Mouse (Mus musculus): ENCODE results near the gene Bicra.

The Bicra gene

DNA sequence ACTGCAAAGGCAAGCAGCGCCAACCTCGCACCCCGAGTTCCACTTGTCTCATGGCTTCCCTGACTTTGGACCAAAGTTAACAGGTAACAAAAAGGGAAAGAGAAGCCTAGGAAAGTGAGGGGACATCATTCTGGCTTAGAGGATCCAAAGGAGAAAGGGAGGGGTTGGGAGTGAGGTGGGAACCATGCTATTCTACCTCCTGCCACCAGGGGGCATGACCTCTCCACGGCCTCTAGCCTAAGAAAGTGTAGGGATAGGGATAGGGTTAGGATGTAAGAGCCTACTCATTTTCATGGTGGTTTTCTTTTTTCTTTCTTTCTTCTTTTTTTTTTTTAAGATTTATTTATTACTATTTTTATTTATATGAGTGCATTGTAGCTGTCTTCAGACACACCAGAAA, 71.8 kb downstream of the Bicra start:
- peak; percentile 75 for DNase-seq (ENCODE audit: low read depth, low spot score)

GRCm38 (mm10) chr7:15975451-15975850, 72.3 kb downstream of the Bicra start:
- DNase-seq (ENCODE audit: low read depth, low spot score) = no peak

GRCm38 (mm10) chr7:15974712-15975111, 73.0 kb downstream of the Bicra start:
- peak; percentile 76 for DNase-seq (ENCODE audit: low read depth, low spot score)

DNA sequence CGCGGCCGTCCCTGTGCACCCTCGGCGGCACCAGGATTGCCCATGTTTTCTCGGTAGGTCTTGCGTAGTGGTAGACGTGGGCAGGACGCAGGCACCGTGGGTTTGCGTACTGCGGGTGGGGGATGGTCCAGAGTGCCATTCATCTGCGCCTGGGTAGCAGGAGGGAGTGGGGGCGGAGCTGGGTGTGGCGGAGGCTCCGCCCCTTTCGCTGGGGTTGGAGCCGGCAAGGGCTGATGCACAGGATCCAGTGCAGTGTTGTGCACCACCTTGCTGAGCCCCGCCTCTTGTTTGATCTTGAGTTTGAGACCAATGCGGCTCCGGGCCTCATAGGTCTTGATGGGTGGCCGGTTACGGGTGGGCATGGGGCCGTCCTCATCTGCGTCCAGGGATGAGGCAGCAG, 75.5 kb downstream of the Bicra start:
- peak; percentile 90 for DNase-seq (ENCODE audit: low read depth, low spot score)

GRCm38 (mm10) chr7:15969674-15970073, 78.0 kb downstream of the Bicra start:
- peak; percentile 67 for DNase-seq (ENCODE audit: low read depth, low spot score)

- no peak for DNase-seq (ENCODE audit: low read depth, low spot score)
These were observed 79.4 kb downstream of the Bicra start for GRCm38 (mm10) chr7:15968322-15968721.

GRCm38 (mm10) chr7:15967312-15967711, 80.4 kb downstream of the Bicra start, which contains the start of gene Ehd2:
Gene Ehd2 (minus strand): TSS chr7:15967567.
- peak; percentile 76 for DNase-seq (ENCODE audit: low read depth, low spot score)

DNA sequence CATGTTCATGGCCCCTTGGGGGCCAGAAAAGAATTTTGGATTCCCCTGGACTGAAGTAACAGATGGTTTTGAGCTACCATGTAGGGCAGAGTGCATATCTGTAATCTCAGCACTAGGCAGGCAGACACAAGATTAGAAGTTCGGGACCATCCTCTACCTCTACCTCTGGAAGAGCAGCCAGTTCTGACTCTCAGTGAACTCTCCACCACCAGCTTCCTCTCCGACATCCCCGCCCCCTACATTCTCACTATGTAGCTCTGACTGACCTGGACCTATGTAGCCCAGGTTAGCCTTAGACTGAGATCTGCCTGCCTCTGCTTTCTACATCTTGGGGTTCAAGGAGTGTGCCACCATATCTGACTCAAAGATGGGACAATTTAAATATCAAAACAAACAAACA, 81.2 kb downstream of the Bicra start:
- no peak for DNase-seq (ENCODE audit: low read depth, low spot score)

DNA sequence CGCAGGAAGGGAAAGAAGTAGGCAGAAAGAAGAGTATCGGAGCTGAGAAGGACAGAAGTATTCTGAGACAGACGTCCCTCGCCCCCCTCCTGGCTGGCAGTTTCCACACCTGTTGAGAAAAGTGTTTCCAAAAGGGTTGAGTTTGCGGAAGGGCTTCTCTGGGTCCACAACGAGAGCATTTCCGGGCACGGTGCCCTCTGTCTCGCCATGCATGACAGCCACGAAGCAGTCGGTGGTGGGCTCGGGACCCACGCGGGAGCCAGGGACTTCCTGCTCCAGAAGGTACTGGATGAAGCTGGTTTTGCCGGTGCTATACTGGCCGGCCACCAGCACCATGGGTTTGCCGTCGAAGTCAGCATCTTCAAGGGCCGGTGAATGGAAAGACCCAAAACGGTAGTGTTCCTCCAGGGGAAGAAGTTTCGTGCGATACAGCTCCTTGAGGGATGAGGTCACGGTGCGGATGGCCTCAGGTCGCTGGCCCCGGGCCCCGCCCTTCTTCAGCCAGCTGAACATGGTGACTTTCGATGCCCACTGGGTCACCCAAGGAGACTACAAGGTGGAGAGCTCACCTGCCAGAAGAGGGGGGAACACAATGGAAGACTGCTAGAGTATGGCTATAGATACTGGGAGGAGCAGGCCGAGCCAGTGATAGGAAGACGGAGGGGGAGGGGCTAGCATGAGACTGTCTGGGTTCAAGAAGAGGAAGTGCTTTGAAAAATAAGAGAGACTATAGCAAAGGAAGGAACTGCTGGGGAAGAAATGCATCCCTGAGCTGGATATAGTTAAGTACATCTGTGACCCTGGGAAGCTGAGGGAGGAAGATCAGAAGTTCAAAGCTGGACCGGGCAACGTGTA, 83.7 kb downstream of the Bicra start:
- no peak for DNase-seq (ENCODE audit: low read depth, low spot score)

- peak; percentile 57 for DNase-seq (ENCODE audit: low read depth, low spot score)
These were observed 85.1 kb downstream of the Bicra start for GRCm38 (mm10) chr7:15962311-15963288.

- DNase-seq (ENCODE audit: low read depth, low spot score) = no peak
These were observed 85.9 kb downstream of the Bicra start for GRCm38 (mm10) chr7:15961798-15962197.

GRCm38 (mm10) chr7:15961239-15961638, 86.5 kb downstream of the Bicra start:
- DNase-seq (ENCODE audit: low read depth, low spot score) = no peak

- DNase-seq (ENCODE audit: low read depth, low spot score) = no peak
These were observed 87.0 kb downstream of the Bicra start for GRCm38 (mm10) chr7:15960691-15961090.

DNA sequence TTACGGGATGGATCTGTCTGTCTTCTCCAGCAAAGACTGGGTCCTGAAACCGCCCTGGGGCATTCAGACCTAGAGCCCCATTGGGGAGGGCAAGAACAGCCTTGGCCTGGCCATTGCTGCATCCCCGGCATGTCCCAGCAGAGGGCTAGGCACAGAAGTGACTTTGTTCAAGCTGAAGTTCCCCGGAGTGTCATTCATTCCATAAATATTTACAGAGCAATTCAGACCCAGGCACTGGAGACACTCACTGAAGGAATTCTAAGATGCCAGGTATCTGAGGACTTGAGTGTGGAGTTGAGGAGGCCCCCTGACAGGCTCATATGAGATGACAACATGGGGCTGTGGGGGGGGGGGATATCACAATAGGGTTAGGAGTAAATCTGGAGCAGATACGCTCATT, 91.6 kb downstream of the Bicra start:
- DNase-seq (ENCODE audit: low read depth, low spot score) = no peak

DNA sequence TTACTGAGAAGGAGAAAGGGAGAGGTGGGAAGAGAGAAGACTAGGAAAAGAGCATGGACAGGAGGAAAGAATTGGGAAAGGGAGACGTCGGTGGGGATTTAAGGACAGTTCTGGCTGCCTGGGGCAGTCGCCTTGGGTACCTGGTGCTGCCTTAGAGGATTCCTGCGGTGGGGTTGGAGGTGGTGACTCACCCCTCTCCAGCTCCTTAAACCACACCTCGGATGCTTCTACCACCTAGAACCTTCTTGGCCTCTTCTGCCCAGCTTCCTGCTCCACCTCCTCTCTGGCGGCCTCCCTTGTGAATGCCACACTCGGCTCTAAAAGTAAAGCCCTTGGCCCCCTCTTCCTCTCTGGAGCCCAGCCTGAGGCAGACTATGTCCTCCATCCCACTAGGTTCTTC, 92.2 kb downstream of the Bicra start:
- DNase-seq (ENCODE audit: low read depth, low spot score) = no peak

GRCm38 (mm10) chr7:15954978-15955443, 92.7 kb downstream of the Bicra start:
- peak; percentile 87 for DNase-seq (ENCODE audit: low read depth, low spot score)

GRCm38 (mm10) chr7:15954436-15954835, 93.3 kb downstream of the Bicra start:
- no peak for DNase-seq (ENCODE audit: low read depth, low spot score)

DNA sequence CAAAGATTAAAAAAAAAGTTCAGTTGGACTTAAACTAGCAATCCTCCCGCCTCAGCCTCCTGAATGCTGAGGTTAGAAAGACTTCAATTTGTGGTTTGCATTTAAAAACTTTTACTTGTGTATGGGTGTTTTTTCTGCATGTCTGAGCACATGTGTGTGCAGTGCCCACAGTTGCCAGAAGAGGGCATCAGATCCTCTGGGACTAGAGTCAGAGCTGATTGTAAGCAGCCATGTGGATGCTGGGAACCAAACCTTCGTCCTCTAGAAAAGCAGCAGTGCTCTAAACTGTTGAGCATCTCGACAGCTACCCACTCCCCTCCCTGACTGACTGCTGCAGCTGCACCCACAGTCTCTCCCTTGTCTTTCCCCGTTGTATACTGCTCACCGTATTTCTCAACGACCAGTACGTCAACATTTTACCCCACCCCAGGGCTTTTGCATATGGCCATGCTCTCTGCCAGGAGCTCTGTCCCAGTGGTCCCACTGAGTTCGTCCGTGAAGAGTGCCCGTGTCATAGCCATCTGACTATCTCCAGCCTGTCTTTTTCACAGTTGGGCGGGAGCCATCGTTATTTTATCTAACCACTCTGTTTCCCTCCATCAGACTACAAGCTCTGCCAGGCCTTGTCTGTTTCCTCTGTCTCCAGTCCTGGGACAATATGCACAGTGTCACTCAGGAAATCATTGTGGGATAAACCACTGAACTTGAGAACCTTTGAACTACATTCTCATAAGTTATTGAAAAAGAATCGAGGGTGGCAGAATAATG, 94.2 kb downstream of the Bicra start:
- DNase-seq (ENCODE audit: low read depth, low spot score) = peak; percentile 85

- peak; percentile 55 for DNase-seq (ENCODE audit: low read depth, low spot score)
These were observed 95.3 kb downstream of the Bicra start for GRCm38 (mm10) chr7:15952416-15952815.

GRCm38 (mm10) chr7:15950008-15950407, 97.7 kb downstream of the Bicra start:
- DNase-seq (ENCODE audit: low read depth, low spot score) = no peak

DNA sequence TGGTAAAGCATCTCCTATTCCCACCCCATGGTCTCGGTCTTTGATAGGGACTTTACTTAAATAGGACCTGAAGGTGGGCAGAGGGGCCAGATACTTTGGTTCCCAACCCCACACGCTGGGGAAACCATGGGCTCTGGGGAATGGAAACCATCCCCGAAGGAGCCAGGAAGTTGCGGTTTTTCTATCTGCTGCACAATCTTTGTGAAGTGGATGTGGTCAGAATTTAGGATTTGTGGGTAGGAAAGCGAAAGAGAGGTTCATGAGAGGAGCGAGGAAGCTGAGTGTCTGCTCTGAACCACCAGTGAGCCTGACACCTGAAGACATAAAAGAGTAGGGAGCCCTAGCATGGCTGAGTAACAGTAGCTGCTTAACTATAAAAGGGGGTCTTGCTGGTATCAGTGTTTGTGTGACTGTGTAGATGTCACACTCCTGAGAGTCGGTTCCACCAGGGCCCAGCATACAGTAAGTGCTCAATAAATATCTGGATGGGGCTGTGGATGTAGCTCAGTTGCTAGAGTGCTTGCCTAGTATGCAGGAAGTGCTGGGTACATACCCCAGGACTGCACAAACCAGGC, 98.4 kb downstream of the Bicra start:
- no peak for DNase-seq (ENCODE audit: low read depth, low spot score)
